Mouse (Mus musculus) midbrain, embryonic 11.5 days (tissue): ENCODE measurements around the gene Pi16. TPM values are rescaled to one million over a fixed set of nuclear protein-coding genes. Genes with fewer than 3 reads are reported as not detected.
A peak's percentile ranks its signal among the peaks of the same experiment; 100 is the strongest.

Source experiments
- ATAC-seq: fragments of 200-750 bp; cut with Nextera tagmentation; 2 replicates; pipeline ENCODE4 v1.8.0; 2017; ENCODE audit warnings: moderate TSS enrichment, moderate library complexity; ENCODE audit not compliant: low FRiP score
- DNase-seq: peaks from one replicate; pipeline ENCODE4 v3.0.0; 2015; ENCODE audit warnings: low spot score; ENCODE audit errors: missing footprints
- H3K27ac ChIP-seq: fragments of 300-500 bp; sonication (generic); 2 replicates; pipeline ENCODE4 v1.5.1; 2014; ENCODE audit warnings: low read depth, low read length
- H3K27me3 ChIP-seq: fragments of 300-500 bp; sonication (generic); 2 replicates; pipeline ENCODE4 v1.6.1; 2014; ENCODE audit warnings: mild to moderate bottlenecking, low read length, moderate library complexity, mixed read lengths; ENCODE audit not compliant: control insufficient read depth, insufficient read depth
- H3K36me3 ChIP-seq: fragments of 300-500 bp; sonication (generic); 2 replicates; pipeline ENCODE4 v1.6.1; 2014; ENCODE audit warnings: mild to moderate bottlenecking, low read length, moderate library complexity, mixed read lengths; ENCODE audit not compliant: control insufficient read depth, insufficient read depth
- H3K4me1 ChIP-seq: fragments of 300-500 bp; sonication (generic); 2 replicates; pipeline ENCODE4 v1.6.1; 2014; ENCODE audit warnings: low read length; ENCODE audit not compliant: control insufficient read depth, insufficient read depth
- H3K4me2 ChIP-seq: fragments of 300-500 bp; sonication (generic); 2 replicates; pipeline ENCODE4 v1.6.1; 2014; ENCODE audit warnings: mild to moderate bottlenecking, moderate library complexity
- H3K4me3 ChIP-seq: fragments of 300-500 bp; sonication (generic); 2 replicates; pipeline ENCODE4 v1.5.1; 2014; ENCODE audit warnings: low read depth, low read length
- H3K9ac ChIP-seq: fragments of 300-500 bp; sonication (generic); 2 replicates; pipeline ENCODE4 v1.6.1; 2014; ENCODE audit warnings: low read length
- H3K9me3 ChIP-seq: fragments of 300-500 bp; sonication (generic); 2 replicates; pipeline ENCODE4 v1.6.1; 2016; ENCODE audit warnings: low read length; ENCODE audit not compliant: control insufficient read depth
- WGBS: fragments of 180-500 bp; shearing (Covaris S2); extraction: QIAGEN DNeasy Blood & Tissue Kit; methylation state at CpG from one replicate; pipeline ENCODE4 v1.1.7; 2014; 5-methylcytosine and 5-hydroxymethylcytosine counted together
- polyA plus RNA-seq: library from polyadenylated mRNA; unstranded; fragments of >200 nt; fragmentation: Nextera tagmentation; extraction: Ambion mirVana; gene quantifications from 2 replicates; pipeline ENCODE4 v1.2.1, GENCODE M21; 2014

Gene Pi16
- polyA plus RNA-seq, 1 experiment from 2014 or later: 0.56 TPM

DNA sequence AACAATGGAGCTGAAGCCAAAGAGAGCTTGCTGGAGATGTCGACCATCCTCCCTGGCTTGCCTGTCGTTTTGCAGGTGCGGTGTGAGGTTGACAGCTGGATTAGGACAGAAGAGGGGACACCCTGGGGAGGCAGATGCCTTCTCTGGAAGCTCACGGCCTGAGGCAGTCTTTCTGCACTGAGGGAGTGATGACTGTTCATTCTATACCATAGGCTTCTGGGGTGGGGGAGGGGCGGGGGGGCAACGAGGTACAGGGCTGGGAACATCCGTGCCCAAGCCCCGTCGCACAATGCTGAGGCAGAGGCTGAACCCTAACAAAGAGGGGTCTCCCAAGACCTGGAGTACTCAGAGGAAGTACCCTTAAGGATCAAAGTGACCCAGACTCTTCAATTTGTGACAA lies 39.4 kb downstream of the Pi16 start:
- ATAC-seq (peak; percentile 54), DNase-seq (peak; percentile 89)
- no peaks in the 10 kb centered on the region for H3K27me3 ChIP-seq
- H3K9ac ChIP-seq: peak overlapping the region; percentile 77
- peak overlapping the region; percentile 100 for H3K27ac ChIP-seq
- peak overlapping the region; percentile 70 for H3K4me2 ChIP-seq
- no peaks in the 10 kb centered on the region for H3K9me3 ChIP-seq
- H3K4me1 ChIP-seq: peaks cover 28% of the 10 kb centered on the region
- no peaks in the 10 kb centered on the region for H3K36me3 ChIP-seq
- peak overlapping the region; percentile 30 for H3K4me3 ChIP-seq
- under 1% methylated on average over 9 of the region's 9 CpGs for WGBS

DNA sequence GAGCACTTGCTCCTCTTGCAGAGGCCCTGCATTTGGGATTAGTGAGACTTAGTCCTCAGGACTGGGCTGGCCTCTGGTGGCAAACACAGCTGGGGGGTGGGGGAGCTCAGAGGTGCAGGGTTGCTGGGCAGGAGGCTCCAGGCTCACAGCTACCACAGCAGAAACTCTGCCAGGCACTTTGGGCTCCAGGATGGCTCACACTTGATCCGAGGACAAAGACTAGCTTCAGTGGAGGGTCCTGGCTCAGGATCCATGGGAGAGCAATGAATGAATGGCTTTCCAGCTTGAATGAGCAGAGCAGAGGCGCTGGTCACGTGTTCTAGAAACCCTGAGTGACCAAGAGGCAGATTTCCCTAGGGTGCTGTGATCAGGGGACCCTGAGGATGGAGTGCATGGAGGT lies 41.4 kb downstream of the Pi16 start:
- H3K27ac ChIP-seq: no peak overlapping the region
- H3K4me1 ChIP-seq: peaks cover 28% of the 10 kb centered on the region
- ATAC-seq (no peak), DNase-seq (no peak)
- no peaks in the 10 kb centered on the region for H3K36me3 ChIP-seq
- no peak overlapping the region for H3K4me3 ChIP-seq
- no peaks in the 10 kb centered on the region for H3K27me3 ChIP-seq
- 38% methylated on average over 3 of the region's 3 CpGs for WGBS
- no peak overlapping the region for H3K4me2 ChIP-seq
- no peak overlapping the region for H3K9ac ChIP-seq
- H3K9me3 ChIP-seq: no peaks in the 10 kb centered on the region

- ATAC-seq: no peak
- Histone ChIP-seq H3K27ac (no peak within 1 kb of the TSS), H3K4me2 (no peak within 1 kb of the TSS)
Observed at GRCm38 (mm10) chr17:29360761-29361221, 43.3 kb downstream of the Pi16 start, which contains the start of gene Fgd2. TSS of gene Fgd2 (plus strand) at chr17:29360914.

GRCm38 (mm10) chr17:29361982-29362691 lies 44.7 kb downstream of the Pi16 start:
- Histone ChIP-seq H3K4me2 (no peak overlapping the region), H3K9ac (no peak overlapping the region), H3K4me3 (no peak overlapping the region), H3K27ac (no peak overlapping the region), H3K9me3 (no peaks in the 10 kb centered on the region), H3K36me3 (no peaks in the 10 kb centered on the region), H3K4me1 (peaks cover 5% of the 10 kb centered on the region), H3K27me3 (no peaks in the 10 kb centered on the region)
- ATAC-seq (no peak), DNase-seq (no peak)
- 55% methylated on average over 8 of the region's 8 CpGs for WGBS

More at GRCm38 (mm10) chr17:29360761-29361221, 43.3 kb downstream of the Pi16 start, which contains the start of gene Fgd2:
- Histone ChIP-seq H3K9me3 (no peaks in the 10 kb centered on the region), H3K9ac (no peak within 1 kb of the TSS), H3K4me3 (no peak within 1 kb of the TSS), H3K36me3 (no peaks in the 10 kb centered on the region), H3K27me3 (no peaks in the 10 kb centered on the region), H3K4me1 (peaks cover 17% of the 10 kb centered on the region)
- DNase-seq: no peak
- WGBS: 23% methylated on average over 5 of the region's 5 CpGs

- Histone ChIP-seq H3K4me3 (no peak overlapping the region), H3K9ac (no peak overlapping the region), H3K36me3 (no peaks in the 10 kb centered on the region), H3K9me3 (no peaks in the 10 kb centered on the region), H3K27me3 (no peaks in the 10 kb centered on the region; the same call in 1 of the 2 replicates), H3K4me1 (no peaks in the 10 kb centered on the region), H3K4me2 (no peak overlapping the region), H3K27ac (no peak overlapping the region)
- ATAC-seq (no peak), DNase-seq (no peak)
- 84% methylated on average over 8 of the region's 8 CpGs for WGBS
Observed at GRCm38 (mm10) chr17:29363109-29363508, 45.6 kb downstream of the Pi16 start.

GRCm38 (mm10) chr17:29365105-29365621 lies 47.7 kb downstream of the Pi16 start:
- H3K27me3 ChIP-seq: no peaks in the 10 kb centered on the region; the same call in 1 of the 2 replicates
- no peak overlapping the region for H3K9ac ChIP-seq
- H3K4me2 ChIP-seq: no peak overlapping the region
- DNase-seq (no peak), ATAC-seq (no peak)
- H3K27ac ChIP-seq: no peak overlapping the region
- WGBS: 90% methylated on average over 13 of the region's 13 CpGs
- 0 out of 2 replicates have a peak, but pooled peaks cover 2% of the 10 kb centered on the region for H3K4me1 ChIP-seq
- no peaks in the 10 kb centered on the region for H3K36me3 ChIP-seq
- H3K4me3 ChIP-seq: no peak overlapping the region
- no peaks in the 10 kb centered on the region for H3K9me3 ChIP-seq

GRCm38 (mm10) chr17:29368726-29369125 lies 51.2 kb downstream of the Pi16 start:
- no peak overlapping the region for H3K9ac ChIP-seq
- ATAC-seq (no peak), DNase-seq (peak; percentile 65)
- 20% methylated on average over 7 of the region's 7 CpGs for WGBS
- no peak overlapping the region for H3K27ac ChIP-seq
- H3K27me3 ChIP-seq: no peaks in the 10 kb centered on the region; the same call in 1 of the 2 replicates
- no peaks in the 10 kb centered on the region for H3K9me3 ChIP-seq
- H3K4me1 ChIP-seq: 0 out of 2 replicates have a peak, but pooled peaks cover 2% of the 10 kb centered on the region
- H3K36me3 ChIP-seq: no peaks in the 10 kb centered on the region
- H3K4me2 ChIP-seq: no peak overlapping the region
- H3K4me3 ChIP-seq: no peak overlapping the region

DNA sequence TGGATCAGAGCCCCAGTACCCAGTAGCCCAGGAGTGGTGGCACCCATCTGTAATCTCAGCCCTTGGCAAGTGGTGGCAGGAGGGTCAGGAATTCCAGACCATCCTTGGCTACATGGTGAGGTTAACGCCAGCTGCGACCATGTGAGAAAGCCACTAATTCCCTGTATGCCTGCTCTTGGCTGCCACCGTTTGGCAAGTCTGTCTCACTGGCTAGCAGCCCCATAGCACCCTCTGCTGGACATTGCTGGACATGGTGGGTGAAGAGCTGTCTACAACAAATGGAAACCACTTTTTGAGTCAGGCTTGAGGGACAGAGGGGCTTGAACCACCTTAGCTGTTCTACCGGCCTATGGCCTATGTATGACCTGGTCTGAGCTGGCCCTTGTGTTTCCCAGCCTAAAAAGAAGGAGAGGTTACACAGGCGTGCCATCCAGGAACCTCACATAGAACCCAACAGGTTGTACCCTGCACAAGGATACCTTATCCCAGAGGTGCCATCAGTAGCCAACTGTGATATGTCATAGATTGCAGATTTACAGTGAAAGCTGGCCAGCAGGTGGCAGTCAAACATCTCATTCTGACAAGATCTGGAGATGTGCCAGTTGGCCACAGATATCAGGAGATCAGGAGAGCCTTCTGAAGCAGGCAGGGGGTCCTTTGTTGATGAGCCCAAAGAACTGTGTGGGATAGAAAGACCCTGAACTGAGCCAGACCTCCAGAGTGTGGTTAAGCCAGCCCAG lies 53.7 kb downstream of the Pi16 start:
- Histone ChIP-seq H3K4me2 (no peak overlapping the region), H3K9me3 (no peaks in the 10 kb centered on the region), H3K36me3 (no peaks in the 10 kb centered on the region), H3K27me3 (no peaks in the 10 kb centered on the region; the same call in 1 of the 2 replicates), H3K4me3 (no peak overlapping the region), H3K27ac (no peak overlapping the region), H3K4me1 (0 out of 2 replicates have a peak, but pooled peaks cover 2% of the 10 kb centered on the region), H3K9ac (peak overlapping the region; percentile 31; the same call in 1 of the 2 replicates)
- ATAC-seq (peak; percentile 71; the same call in 1 of the 2 replicates), DNase-seq (peak; percentile 99)
- 10% methylated on average over 5 of the region's 5 CpGs for WGBS

DNA sequence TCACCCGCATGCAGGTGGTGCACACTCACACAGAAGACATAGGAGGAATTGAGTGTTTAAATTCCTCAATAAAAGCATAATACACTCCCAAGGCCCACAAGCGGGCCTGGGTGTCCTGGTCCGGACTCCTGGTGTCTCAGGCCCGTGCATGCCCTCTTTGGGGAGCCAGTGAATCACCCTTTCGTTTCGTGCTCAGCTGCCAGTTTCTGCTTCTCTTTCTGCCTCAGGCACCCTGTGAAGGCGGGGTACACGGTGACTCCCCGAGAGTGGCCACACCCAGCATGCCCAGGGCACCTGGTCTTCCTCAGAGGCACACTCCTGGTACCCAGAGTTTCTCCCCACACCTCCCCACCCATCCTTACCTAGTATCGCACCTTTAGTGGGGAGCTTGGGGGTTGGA lies 58.4 kb downstream of the Pi16 start:
- Histone ChIP-seq H3K27me3 (no peaks in the 10 kb centered on the region), H3K4me3 (no peak overlapping the region), H3K36me3 (no peaks in the 10 kb centered on the region), H3K9me3 (no peaks in the 10 kb centered on the region), H3K4me1 (no peaks in the 10 kb centered on the region), H3K27ac (no peak overlapping the region), H3K9ac (no peak overlapping the region), H3K4me2 (no peak overlapping the region)
- ATAC-seq (no peak), DNase-seq (no peak)
- 82% methylated on average over 10 of the region's 10 CpGs for WGBS
